Mouse (Mus musculus) megakaryocyte, embryonic 14.5 days (primary cell): ENCODE data around the gene Obp2a. TPM values are rescaled to one million over a fixed set of nuclear protein-coding genes. Genes with fewer than 3 reads are reported as not detected.
"Not testable (repeated sequence)": the region's sequence is repeated elsewhere in the genome, so short reads cannot be mapped to it uniquely, and the experiment has no call there.

ENCODE experiments used
- H3K27me3 ChIP-seq: replicated peaks from 2 replicates; pipeline ENCODE3; 2012; ENCODE audit warnings: inconsistent platforms
- H3K36me3 ChIP-seq: replicated peaks from 2 replicates; pipeline ENCODE3; 2012; ENCODE audit warnings: low read length, inconsistent platforms, mixed read lengths
- H3K4me1 ChIP-seq: 2 replicates; pipeline ENCODE4 v1.6.1; 2012; ENCODE audit warnings: inconsistent platforms
- H3K4me3 ChIP-seq: replicated peaks from 2 replicates; pipeline ENCODE3; 2012; ENCODE audit warnings: moderate library complexity, mild to moderate bottlenecking, inconsistent platforms
- H3K9me3 ChIP-seq: 2 replicates; pipeline ENCODE4 v1.6.1; 2012; ENCODE audit warnings: inconsistent platforms
- FLI1 ChIP-seq: IDR thresholded peaks from 2 replicates; pipeline ENCODE4 v1.6.1; 2012; ENCODE audit warnings: low read length, inconsistent platforms, mixed read lengths
- GATA1 ChIP-seq: IDR thresholded peaks from 3 replicates; pipeline ENCODE4 v1.6.1; 2012; ENCODE audit warnings: mixed read lengths, low read length, inconsistent platforms, borderline replicate concordance
- polyA plus RNA-seq: library from polyadenylated mRNA; stranded (reverse); fragments of >175 nt; gene quantifications from 2 replicates; pipeline ENCODE4 v1.2.3, GENCODE M21; 2012; ENCODE audit warnings: low replicate concordance; ENCODE audit not compliant: insufficient read depth

The Obp2a gene
- not detected in 2 replicates for polyA plus RNA-seq

DNA sequence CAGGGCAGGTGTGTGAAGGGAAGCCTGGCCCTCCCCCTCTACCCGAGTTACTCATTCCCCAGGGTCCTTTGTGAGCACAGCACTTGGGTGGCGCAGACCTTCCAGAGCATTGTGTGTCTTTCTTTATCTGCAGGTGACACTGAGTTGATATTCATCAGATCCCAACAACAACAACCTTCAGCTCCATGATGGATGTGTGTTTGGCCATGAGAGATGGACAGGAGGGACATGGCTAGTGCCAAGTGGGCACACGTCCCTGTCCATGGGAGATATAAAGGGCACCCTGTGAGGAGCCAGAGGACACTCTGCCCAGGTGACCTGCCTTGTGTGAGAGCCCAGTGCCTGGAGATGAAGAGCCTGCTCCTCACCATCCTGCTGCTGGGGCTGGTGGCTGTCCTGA is at the start of gene Obp2a:
Obp2a (plus strand) TSS at position 301 of the 400 bp plus-strand sequence.
- Histone ChIP-seq H3K27me3 (peaks cover 68% of the 10 kb centered on the region), H3K4me1 (peaks cover 24% of the 10 kb centered on the region)
- not testable (repeated sequence) for H3K36me3 ChIP-seq, H3K4me3 ChIP-seq, H3K9me3 ChIP-seq

DNA sequence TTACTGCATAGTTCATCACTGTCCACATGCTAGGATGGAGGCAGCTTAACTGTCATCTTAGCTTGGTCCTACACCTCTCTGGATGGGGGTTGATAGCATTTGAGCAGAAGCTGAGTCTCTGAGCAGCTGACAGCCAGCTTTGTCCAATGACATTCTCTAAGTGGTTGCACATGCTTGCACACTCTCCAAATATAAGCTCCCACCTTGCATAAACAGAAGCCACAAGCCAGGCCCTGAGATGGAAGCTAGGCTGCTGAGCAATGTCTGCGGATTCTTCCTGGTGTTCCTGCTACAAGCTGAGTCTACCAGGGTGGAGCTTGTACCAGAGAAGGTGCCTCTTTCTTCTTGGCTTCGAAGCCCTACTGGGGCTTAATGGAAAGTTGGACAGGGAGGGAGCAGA is 46.9 kb upstream of the Obp2a start, which contains the start of gene Lcn8:
Lcn8 (plus strand) TSS at position 219 of the 400 bp plus-strand sequence.
- no peaks in the 10 kb centered on the region for H3K36me3 ChIP-seq
- no peaks in the 10 kb centered on the region for H3K9me3 ChIP-seq
- TF ChIP-seq FLI1, result no peak
- TF ChIP-seq GATA1, result no peak
- peaks cover 81% of the 10 kb centered on the region for H3K27me3 ChIP-seq
- H3K4me1 ChIP-seq, result peaks cover 6% of the 10 kb centered on the region
- H3K4me3 ChIP-seq, result no peak within 1 kb of the TSS

- peaks cover 87% of the 10 kb centered on the region for H3K27me3 ChIP-seq
- H3K36me3 ChIP-seq, result no peaks in the 10 kb centered on the region
- H3K4me3 ChIP-seq, result no peak overlapping the region
- TF ChIP-seq FLI1 (no peak), GATA1 (no peak)
- peaks cover 6% of the 10 kb centered on the region for H3K4me1 ChIP-seq
- H3K9me3 ChIP-seq, result no peaks in the 10 kb centered on the region
These were observed 45.3 kb upstream of the Obp2a start for GRCm38 (mm10) chr2:25654502-25654901.

- TF ChIP-seq GATA1, result no peak
- no peaks in the 10 kb centered on the region for H3K9me3 ChIP-seq
These were observed 43.2 kb upstream of the Obp2a start for GRCm38 (mm10) chr2:25656691-25657090.

DNA sequence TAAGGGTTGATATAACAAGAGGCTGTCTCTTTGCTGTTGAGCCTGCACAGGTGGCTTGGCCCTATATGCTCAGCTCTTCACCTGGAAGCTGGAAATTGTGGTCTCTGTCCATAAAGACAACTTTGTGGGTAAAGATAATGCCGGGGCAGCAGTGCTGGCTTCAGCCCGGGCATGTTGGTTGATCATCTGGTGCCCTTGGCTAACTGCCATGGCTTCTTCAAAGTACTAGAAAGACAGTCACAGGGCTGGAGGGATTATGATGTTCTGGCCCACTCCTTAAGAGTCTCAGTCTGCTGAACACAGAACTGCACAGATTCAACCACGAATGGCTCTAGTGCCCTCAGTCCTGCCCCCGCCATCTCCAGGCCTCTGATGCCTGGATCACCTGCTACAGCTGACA is 42.6 kb upstream of the Obp2a start:
- no peak overlapping the region for H3K4me3 ChIP-seq
- H3K4me1 ChIP-seq, result no peaks in the 10 kb centered on the region
- TF ChIP-seq GATA1 (no peak), FLI1 (no peak)
- no peaks in the 10 kb centered on the region for H3K36me3 ChIP-seq
- no peaks in the 10 kb centered on the region for H3K9me3 ChIP-seq
- peaks cover 85% of the 10 kb centered on the region for H3K27me3 ChIP-seq

More at GRCm38 (mm10) chr2:25656691-25657090, 43.2 kb upstream of the Obp2a start:
- no peaks in the 10 kb centered on the region for H3K4me1 ChIP-seq
- peaks cover 83% of the 10 kb centered on the region for H3K27me3 ChIP-seq
- no peak overlapping the region for H3K4me3 ChIP-seq
- H3K36me3 ChIP-seq, result no peaks in the 10 kb centered on the region

DNA sequence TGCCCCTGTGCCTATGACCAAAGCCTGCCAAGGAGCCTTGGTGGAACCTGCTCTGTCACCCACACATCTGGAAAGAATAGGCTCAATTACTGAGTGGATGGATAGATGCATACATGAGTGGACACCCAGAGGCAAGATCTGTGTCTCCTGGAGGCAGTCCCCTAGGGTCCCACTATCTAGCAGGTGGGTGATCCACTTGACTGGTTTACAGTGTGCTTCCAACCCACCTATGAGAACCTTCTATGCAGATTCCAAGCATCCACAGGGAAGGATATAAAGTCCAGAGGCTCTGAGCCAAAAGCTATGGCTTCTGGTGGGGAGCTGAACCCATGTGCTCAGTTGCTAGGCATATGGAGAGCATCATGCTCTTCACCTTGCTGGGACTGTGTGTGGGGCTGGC is 42.2 kb upstream of the Obp2a start, which contains the start of gene Lcn5:
Lcn5 (plus strand) TSS at position 301 of the 400 bp plus-strand sequence.
- no peaks in the 10 kb centered on the region for H3K36me3 ChIP-seq
- no peaks in the 10 kb centered on the region for H3K4me1 ChIP-seq
- peaks cover 89% of the 10 kb centered on the region for H3K27me3 ChIP-seq
- no peaks in the 10 kb centered on the region for H3K9me3 ChIP-seq
- TF ChIP-seq GATA1 (no peak), FLI1 (no peak)
- no peak within 1 kb of the TSS for H3K4me3 ChIP-seq

- Histone ChIP-seq H3K9me3 (no peaks in the 10 kb centered on the region), H3K36me3 (no peaks in the 10 kb centered on the region), H3K4me3 (no peak overlapping the region), H3K4me1 (no peaks in the 10 kb centered on the region), H3K27me3 (peaks cover 75% of the 10 kb centered on the region)
- no peak for TF ChIP-seq GATA1
- no peak for TF ChIP-seq FLI1
These were observed 39.6 kb upstream of the Obp2a start for GRCm38 (mm10) chr2:25660279-25660678.

DNA sequence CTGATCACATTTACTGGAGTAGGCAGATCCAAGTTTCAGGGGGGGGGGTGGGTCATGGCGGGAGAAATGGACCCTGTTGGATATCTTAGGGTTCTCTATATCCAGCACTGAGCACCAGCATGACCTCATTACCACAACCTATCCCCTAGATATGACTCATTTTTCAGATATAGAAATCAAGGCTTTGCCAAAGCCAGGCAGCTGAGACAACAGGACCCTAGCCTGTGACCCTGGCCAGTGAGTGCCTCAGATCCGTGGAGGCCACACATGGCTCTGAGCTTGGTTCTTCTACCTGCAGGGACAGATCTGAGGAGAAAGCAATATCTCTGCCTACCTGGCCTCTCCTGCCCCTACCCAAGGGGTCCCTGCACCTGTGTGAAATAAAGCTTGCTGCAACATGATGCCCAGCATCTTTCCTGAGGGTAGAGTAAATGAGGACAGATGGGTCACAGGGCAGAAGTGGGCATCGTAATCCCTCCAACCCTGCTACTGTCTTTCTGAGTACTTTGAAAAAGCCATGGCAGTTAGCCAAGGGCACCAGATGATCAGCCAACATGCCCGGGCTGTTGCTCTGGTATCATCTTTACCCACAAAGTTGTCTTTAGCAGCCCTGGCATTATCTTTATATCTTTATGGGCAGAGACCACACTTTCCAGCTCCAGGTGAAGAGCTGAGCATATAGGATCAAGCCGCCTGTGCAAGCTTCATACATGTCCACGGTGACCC is 38.4 kb upstream of the Obp2a start:
- TF ChIP-seq GATA1, result no peak
- no peak for TF ChIP-seq FLI1
- Histone ChIP-seq H3K36me3 (no peaks in the 10 kb centered on the region), H3K4me3 (no peak overlapping the region), H3K27me3 (peaks cover 66% of the 10 kb centered on the region), H3K9me3 (no peaks in the 10 kb centered on the region), H3K4me1 (no peaks in the 10 kb centered on the region)

GRCm38 (mm10) chr2:25663511-25663910 is 36.3 kb upstream of the Obp2a start:
- no peak for TF ChIP-seq FLI1
- no peak for TF ChIP-seq GATA1
- Histone ChIP-seq H3K36me3 (no peaks in the 10 kb centered on the region), H3K4me1 (no peaks in the 10 kb centered on the region), H3K9me3 (no peaks in the 10 kb centered on the region), H3K27me3 (peaks cover 56% of the 10 kb centered on the region), H3K4me3 (no peak overlapping the region)

DNA sequence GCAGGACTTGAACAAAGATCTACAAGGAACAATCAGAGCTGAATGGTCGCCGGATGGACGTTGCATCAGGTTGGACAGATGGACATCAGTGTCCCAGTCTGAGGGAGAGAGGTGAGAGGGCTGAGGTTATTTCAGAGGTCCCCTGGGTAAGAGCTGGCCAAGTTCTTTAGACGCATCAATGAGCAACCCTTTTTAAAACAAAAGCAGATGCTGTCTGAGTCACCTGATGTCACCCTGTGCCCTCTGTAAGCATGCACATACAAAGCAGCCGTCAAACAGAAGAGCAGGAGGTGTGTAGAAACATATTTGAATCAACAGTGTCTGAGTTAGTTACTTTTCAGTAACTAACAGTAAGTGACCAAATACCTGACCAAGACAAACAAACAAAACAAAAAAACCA is 35.7 kb upstream of the Obp2a start:
- Histone ChIP-seq H3K9me3 (no peaks in the 10 kb centered on the region), H3K27me3 (peaks cover 50% of the 10 kb centered on the region), H3K4me3 (no peak overlapping the region), H3K36me3 (no peaks in the 10 kb centered on the region), H3K4me1 (no peaks in the 10 kb centered on the region)
- TF ChIP-seq GATA1, result no peak
